Mouse (Mus musculus) olfactory bulb, adult 2 months (tissue): ENCODE measurements at regions not wholly inside any gene's neighbourhood (a gene's known extent, or its start where the extent isn't known, plus 50 kb on each side); places are given as distances from the start of the nearest gene placed in this dataset.

ENCODE experiments used
- H3K27ac ChIP-seq: fragments of 200-500 bp; 2 replicates; pipeline ENCODE4 v1.5.1; 2012; ENCODE audit warnings: low read depth, low read length; ENCODE audit not compliant: insufficient read depth
- H3K4me1 ChIP-seq: fragments of 200-500 bp; 2 replicates; pipeline ENCODE4 v1.6.1; 2012; ENCODE audit warnings: low read length; ENCODE audit not compliant: control insufficient read depth, insufficient read depth
- H3K4me3 ChIP-seq: fragments of 200-500 bp; 2 replicates; pipeline ENCODE4 v1.5.1; 2012; ENCODE audit warnings: mild to moderate bottlenecking, low read depth, low read length, moderate library complexity; ENCODE audit not compliant: insufficient read depth
- CTCF ChIP-seq: fragments of 200-500 bp; IDR thresholded peaks from 2 replicates; pipeline ENCODE4 v1.5.1; 2012; ENCODE audit warnings: low read depth, mild to moderate bottlenecking, low read length, moderate library complexity; ENCODE audit not compliant: insufficient read depth
- POLR2A ChIP-seq: fragments of 200-500 bp; IDR thresholded peaks from 2 replicates; pipeline ENCODE4 v1.6.1; 2012; ENCODE audit warnings: mild to moderate bottlenecking, low read depth, low read length, moderate library complexity; ENCODE audit not compliant: insufficient read depth
- WGBS: fragments of 180-500 bp; shearing (Covaris S2); methylation state at CpG from one replicate; pipeline ENCODE4 v1.1.7; 2018; 5-methylcytosine and 5-hydroxymethylcytosine counted together

GRCm38 (mm10) chr12:36748345-36748744 lies 360.0 kb upstream of the Meox2 start:
- TF ChIP-seq POLR2A (no peak), CTCF (no peak)
- no peak overlapping the region for H3K4me3 ChIP-seq
- 66% methylated on average over 1 of the region's 1 CpGs for WGBS
- H3K27ac ChIP-seq: no peak overlapping the region
- no peaks in the 10 kb centered on the region for H3K4me1 ChIP-seq

GRCm38 (mm10) chr12:36765315-36766058 lies 342.9 kb upstream of the Meox2 start:
- H3K27ac ChIP-seq: no peak overlapping the region
- no peak overlapping the region for H3K4me3 ChIP-seq
- TF ChIP-seq CTCF (no peak), POLR2A (no peak)
- no peaks in the 10 kb centered on the region for H3K4me1 ChIP-seq
- 68% methylated on average over 4 of the region's 4 CpGs for WGBS

- no peak for TF ChIP-seq POLR2A
- no peak for TF ChIP-seq CTCF
- Histone ChIP-seq H3K27ac (no peak overlapping the region), H3K4me3 (no peak overlapping the region), H3K4me1 (no peaks in the 10 kb centered on the region)
- WGBS: 53% methylated on average over 1 of the region's 1 CpGs
Measured at GRCm38 (mm10) chr12:36766167-36766566, 342.2 kb upstream of the Meox2 start.

- Histone ChIP-seq H3K4me1 (no peaks in the 10 kb centered on the region), H3K27ac (no peak overlapping the region), H3K4me3 (no peak overlapping the region)
- WGBS: 87% methylated on average over 7 of the region's 7 CpGs
- TF ChIP-seq POLR2A (no peak), CTCF (no peak)
Measured at GRCm38 (mm10) chr12:36780761-36781160, 327.6 kb upstream of the Meox2 start.

- H3K27ac ChIP-seq: no peak overlapping the region
- no peak for TF ChIP-seq CTCF
- no peak for TF ChIP-seq POLR2A
- H3K4me1 ChIP-seq: no peaks in the 10 kb centered on the region
- over 99% methylated on average over 2 of the region's 2 CpGs for WGBS
- H3K4me3 ChIP-seq: no peak overlapping the region
Measured at GRCm38 (mm10) chr12:36790866-36791265, 317.5 kb upstream of the Meox2 start.

GRCm38 (mm10) chr12:36791430-36791829 lies 316.9 kb upstream of the Meox2 start:
- Histone ChIP-seq H3K4me1 (no peaks in the 10 kb centered on the region), H3K27ac (no peak overlapping the region), H3K4me3 (no peak overlapping the region)
- WGBS: 89% methylated on average over 3 of the region's 3 CpGs
- TF ChIP-seq CTCF (no peak), POLR2A (no peak)

- Histone ChIP-seq H3K27ac (no peak overlapping the region), H3K4me3 (no peak overlapping the region), H3K4me1 (no peaks in the 10 kb centered on the region)
- TF ChIP-seq CTCF: no peak
- no peak for TF ChIP-seq POLR2A
- WGBS: 87% methylated on average over 3 of the region's 3 CpGs
Measured at GRCm38 (mm10) chr12:36792205-36792604, 316.1 kb upstream of the Meox2 start.

GRCm38 (mm10) chr12:36793799-36794198 lies 314.5 kb upstream of the Meox2 start:
- 40% methylated on average over 2 of the region's 2 CpGs for WGBS
- Histone ChIP-seq H3K4me3 (no peak overlapping the region), H3K4me1 (no peaks in the 10 kb centered on the region), H3K27ac (no peak overlapping the region)
- TF ChIP-seq POLR2A (no peak), CTCF (no peak)

GRCm38 (mm10) chr12:36796201-36796600 lies 312.1 kb upstream of the Meox2 start:
- no peak for TF ChIP-seq POLR2A
- H3K4me3 ChIP-seq: no peak overlapping the region
- H3K4me1 ChIP-seq: no peaks in the 10 kb centered on the region
- 62% methylated on average over 4 of the region's 4 CpGs for whole genome bisulfite sequencing
- H3K27ac ChIP-seq: no peak overlapping the region

GRCm38 (mm10) chr12:36817938-36818337 lies 290.4 kb upstream of the Meox2 start:
- no peaks in the 10 kb centered on the region for H3K4me1 ChIP-seq
- TF ChIP-seq POLR2A (no peak), CTCF (no peak)
- WGBS: 93% methylated on average over 2 of the region's 2 CpGs
- no peak overlapping the region for H3K4me3 ChIP-seq
- H3K27ac ChIP-seq: no peak overlapping the region

- 93% methylated on average over 3 of the region's 3 CpGs for WGBS
- TF ChIP-seq CTCF: no peak
- no peak for TF ChIP-seq POLR2A
- Histone ChIP-seq H3K27ac (no peak overlapping the region), H3K4me3 (no peak overlapping the region), H3K4me1 (no peaks in the 10 kb centered on the region)
Measured at GRCm38 (mm10) chr12:36818852-36819251, 289.5 kb upstream of the Meox2 start.
